Mouse (Mus musculus) gastrocnemius, adult 8-10 months (tissue): ENCODE results near the gene Gm42420. TPM values are rescaled to one million over a fixed set of nuclear protein-coding genes. Genes with fewer than 3 reads are reported as not detected.

Experiments used
- DNase-seq, 2 experiments: peaks; one replicate each; pipeline ENCODE4 v3.0.0; 2022; ENCODE audit warnings: low spot score in 2 of 2
- total RNA-seq, 4 experiments: library from RNA; stranded (reverse); gene quantifications; 2 replicates each; pipeline ENCODE4 v1.2.4; 2022

Gm42420 gene
- total RNA-seq, 4 experiments from 2014 or later, result 0.75 TPM; not detected in 3

GRCm38 (mm10) chr6:39573791-39574554 is 11.6 kb upstream of the Gm42420 start, which contains the start of gene Adck2:
Adck2 (plus strand) TSS chr6:39573873.
- peak; percentile 42 to 52 for DNase-seq

- DNase-seq, result no peak
These were observed 11.0 kb upstream of the Gm42420 start for GRCm38 (mm10) chr6:39574555-39574869.

GRCm38 (mm10) chr6:39574951-39575350 is 10.6 kb upstream of the Gm42420 start:
- DNase-seq, result no peak

GRCm38 (mm10) chr6:39579552-39579951 is 6.0 kb upstream of the Gm42420 start:
- DNase-seq, result no peak

GRCm38 (mm10) chr6:39580558-39580957 is 5.0 kb upstream of the Gm42420 start:
- no peak for DNase-seq

- DNase-seq, result no peak
These were observed 4.3 kb upstream of the Gm42420 start for GRCm38 (mm10) chr6:39581087-39581784.

- DNase-seq, result no peak
These were observed 5.9 kb downstream of the Gm42420 start for GRCm38 (mm10) chr6:39591481-39591880.

GRCm38 (mm10) chr6:39592401-39593214 is 7.1 kb downstream of the Gm42420 start, which contains the start of gene Ndufb2:
Ndufb2 (plus strand) TSS chr6:39592574.
- DNase-seq, result peak; percentile 89

GRCm38 (mm10) chr6:39600851-39601250 is 15.3 kb downstream of the Gm42420 start:
- no peak for DNase-seq

- no peak for DNase-seq
These were observed 16.3 kb downstream of the Gm42420 start for GRCm38 (mm10) chr6:39601828-39602227.

- no peak for DNase-seq
These were observed 19.0 kb downstream of the Gm42420 start for GRCm38 (mm10) chr6:39604565-39604964.

GRCm38 (mm10) chr6:39606056-39606455 is 20.5 kb downstream of the Gm42420 start:
- DNase-seq, result no peak

GRCm38 (mm10) chr6:39606862-39607261 is 21.3 kb downstream of the Gm42420 start:
- DNase-seq, result no peak

- no peak for DNase-seq
These were observed 21.8 kb downstream of the Gm42420 start for GRCm38 (mm10) chr6:39607365-39607764.

GRCm38 (mm10) chr6:39610207-39610606 is 24.7 kb downstream of the Gm42420 start:
- no peak for DNase-seq

- DNase-seq, result no peak
These were observed 25.7 kb downstream of the Gm42420 start for GRCm38 (mm10) chr6:39611296-39611695.

Other genes with a start within 250 kb of the Gm42420 start
- gene Slc37a3, start 208.1 kb upstream of the Gm42420 start, total RNA-seq, result 10 to 100 TPM; 12.1 to 18.0 (median 12.7) TPM
- under 1 TPM in 1 of 4 experiments, not detected in 3; 0.18 TPM for gene Rab19, start 204.6 kb upstream of the Gm42420 start, total RNA-seq
- 10 to 100 TPM; 14.0 to 18.6 (median 15.6) TPM for gene Mkrn1, start 165.3 kb upstream of the Gm42420 start, total RNA-seq
- 1 to 10 TPM; 1.5 to 2.8 (median 2.1) TPM for gene Dennd2a, start 27.9 kb upstream of the Gm42420 start, total RNA-seq
- 1 to 10 TPM; 4.6 to 5.5 (median 5.1) TPM for gene Adck2, start 11.9 kb upstream of the Gm42420 start, total RNA-seq
- 100 to 1,000 TPM; 404 to 454 (median 441) TPM for gene Ndufb2, start 6.8 kb downstream of the Gm42420 start, total RNA-seq
- 1 to 10 TPM; 4.7 to 6.8 (median 6.4) TPM for gene Braf, start 139.7 kb downstream of the Gm42420 start, total RNA-seq
- 10 to 100 TPM; 53.7 to 60.8 (median 56.4) TPM for gene Mrps33, start 225.2 kb downstream of the Gm42420 start, total RNA-seq